Mouse (Mus musculus) cerebellum, postnatal 10 days (tissue): ENCODE measurements around the gene Hist1h4b.
A peak's percentile ranks its signal among the peaks of the same experiment; 100 is the strongest.
"Not testable (repeated sequence)": the region's sequence is repeated elsewhere in the genome, so short reads cannot be mapped to it uniquely, and the experiment has no call there.

ENCODE experiments used
- DNase-seq, 2 experiments: peaks; one replicate each; pipeline ENCODE4 v3.0.0; 2021; ENCODE audit warnings: mixed read lengths in 2 of 2

Gene Hist1h4b

GRCm38 (mm10) chr13:23759251-23759771 lies 2.5 kb downstream of the Hist1h4b start:
- DNase-seq = no peak

GRCm38 (mm10) chr13:23759916-23760239 lies 3.1 kb downstream of the Hist1h4b start:
- DNase-seq = no peak

GRCm38 (mm10) chr13:23760240-23760971 lies 3.6 kb downstream of the Hist1h4b start:
- DNase-seq = peak; percentile 32 to 53

GRCm38 (mm10) chr13:23760972-23761864 lies 4.4 kb downstream of the Hist1h4b start, which contains the start of gene Hist1h4a:
Gene Hist1h4a (minus strand): TSS chr13:23761230.
- DNase-seq = peak; percentile 100

GRCm38 (mm10) chr13:23761871-23762821 lies 5.3 kb downstream of the Hist1h4b start, which contains the start of gene Hist1h3a:
Gene Hist1h3a (minus strand): TSS chr13:23762386.
- DNase-seq = peak; percentile 70 to 75

- no peak for DNase-seq
Observed at GRCm38 (mm10) chr13:23763242-23763585, 6.4 kb downstream of the Hist1h4b start.

- peak; percentile 90 to 91 for DNase-seq
Observed at GRCm38 (mm10) chr13:23763586-23764323, 6.9 kb downstream of the Hist1h4b start, which contains the start of gene Hist1h1a. Gene Hist1h1a (plus strand): TSS chr13:23763666.

- DNase-seq = no peak
Observed at GRCm38 (mm10) chr13:23764324-23765171, 7.7 kb downstream of the Hist1h4b start.

GRCm38 (mm10) chr13:23765172-23765513 lies 8.3 kb downstream of the Hist1h4b start:
- no peak for DNase-seq

- DNase-seq = no peak
Observed at GRCm38 (mm10) chr13:23766772-23767171, 10.0 kb downstream of the Hist1h4b start.

GRCm38 (mm10) chr13:23768834-23769397 lies 12.1 kb downstream of the Hist1h4b start:
- DNase-seq = no peak

- DNase-seq = not testable (repeated sequence)
Observed at GRCm38 (mm10) chr13:23769613-23770012, 12.8 kb downstream of the Hist1h4b start, which contains the start of gene Trim38. Gene Trim38 (plus strand): TSS chr13:23769913.

GRCm38 (mm10) chr13:23772561-23773313 lies 15.9 kb downstream of the Hist1h4b start:
- peak; percentile 36 to 54 for DNase-seq

GRCm38 (mm10) chr13:23778339-23778738 lies 21.5 kb downstream of the Hist1h4b start:
- no peak for DNase-seq

- DNase-seq = no peak
Observed at GRCm38 (mm10) chr13:23779025-23779424, 22.2 kb downstream of the Hist1h4b start.

- DNase-seq = peak; percentile 75 to 83
Observed at GRCm38 (mm10) chr13:23792520-23792919, 35.7 kb downstream of the Hist1h4b start.

- DNase-seq = no peak
Observed at GRCm38 (mm10) chr13:23799405-23799804, 42.6 kb downstream of the Hist1h4b start.

- DNase-seq = no peak
Observed at GRCm38 (mm10) chr13:23804532-23804931, 47.7 kb downstream of the Hist1h4b start.

GRCm38 (mm10) chr13:23806422-23807052 lies 49.7 kb downstream of the Hist1h4b start, which contains the start of gene Slc17a2:
Gene Slc17a2 (plus strand): TSS chr13:23806993.
- DNase-seq = peak; percentile 3 to 9
